Mouse (Mus musculus) C2C12 (cell line): ENCODE measurements at regions not wholly inside any gene's neighbourhood (a gene's known extent, or its start where the extent isn't known, plus 50 kb on each side); places are given as distances from the start of the nearest gene placed in this dataset.

Experiments used
- CTCF ChIP-seq: IDR thresholded peaks from one replicate; pipeline ENCODE4 v1.5.1; 2011; ENCODE audit not compliant: control insufficient read depth, insufficient read depth, insufficient read length
- USF1 ChIP-seq: IDR thresholded peaks from one replicate; pipeline ENCODE4 v1.6.1; 2011; ENCODE audit warnings: low read depth, mild to moderate bottlenecking, control low read depth, moderate library complexity

GRCm38 (mm10) chr13:59992346-59992745 is 169.4 kb upstream of the Tut7 start:
- TF ChIP-seq CTCF (no peak), USF1 (no peak)
